25 mouse cellular contexts compared by ENCODE assay signal in genomic region chr6:144044381-144044780, GRCm38 (mm10).
A peak's percentile ranks its signal among the peaks of the same experiment; 100 is the strongest.
DNase-seq lines count a peak whose midpoint lies in the region; ATAC-seq and TF ChIP-seq lines count a peak whose summit lies in the region.
"Had no signal": no experiment of that assay in that cellular context is flagged by ENCODE, and none has a peak within 500 bp of the region (broad histone marks: within the 10 kb centered on the region; RNA-seq: fewer than 3 reads in every experiment).

No protein-coding gene starts in this region.

- peaks cover 58% of the 10 kb centered on the region for H3K4me1 ChIP-seq in midbrain, embryonic 10.5 days
- peaks cover 42% of the 10 kb centered on the region for H3K4me1 ChIP-seq in midbrain, embryonic 14.5 days (ENCODE audit: control insufficient read depth, insufficient read depth, low read length)
- no peaks in the 10 kb centered on the region; the same call in 1 of the 2 replicates for H3K4me1 ChIP-seq in stomach, embryonic 14.5 days (ENCODE audit: control insufficient read depth, insufficient read depth, low read length)
- H3K4me1 ChIP-seq in stomach, postnatal 0 days (replicated peaks; ENCODE audit: control insufficient read depth, insufficient read depth): no peaks in the 10 kb centered on the region
- H3K4me1 ChIP-seq in stomach, embryonic 16.5 days (ENCODE audit: control insufficient read depth, insufficient read depth, low read length): peaks cover 10% of the 10 kb centered on the region; the same call in 1 of the 2 replicates

- no peak for TF ChIP-seq EP300 in stomach, postnatal 0 days (optimal IDR thresholded peaks at IDR 0.05)

- peak; percentile 70 for DNase-seq in heart, adult 11 months
- DNase-seq in heart, adult 9 months (ENCODE audit: low spot score in 2 of 2): no peak
- no peak for DNase-seq in midbrain, embryonic 10.5 days (ENCODE audit: low spot score)
- no peak for DNase-seq in midbrain, embryonic 14.5 days
- no peak for DNase-seq in stomach, postnatal 0 days (ENCODE audit: low spot score)
- DNase-seq in natural killer cell, adult 2 months (ENCODE audit: low spot score in 2 of 2): no peak
- DNase-seq: adrenal gland, adult 2 months; adrenal gland, postnatal 10 days; adrenal gland, postnatal 25 days; cerebellum, adult 11 months; cerebellum, adult 18-20 months; cerebellum, adult 8-10 months; cerebellum, adult 9-11 months; cerebellum, postnatal 14 days; cerebellum, postnatal 36 days; embryo, embryonic 11 days had no signal

- H3K4me2 ChIP-seq in midbrain, embryonic 14.5 days (ENCODE audit: low read length): no peak overlapping the region
- H3K4me2 ChIP-seq in stomach, embryonic 14.5 days (replicated peaks; ENCODE audit: low read depth, low read length): no peak overlapping the region
- no peak overlapping the region for H3K4me2 ChIP-seq in stomach, postnatal 0 days (replicated peaks; ENCODE audit: low read depth)
- H3K4me2 ChIP-seq in stomach, embryonic 16.5 days (ENCODE audit: low read depth, low read length): no peak overlapping the region
- H3K4me2 ChIP-seq: embryonic facial prominence, embryonic 12.5 days; embryonic facial prominence, embryonic 15.5 days; forebrain, embryonic 12.5 days had no signal

- 88% methylated on average over 3 of the region's 3 CpGs for WGBS in midbrain, embryonic 10.5 days
- 88% methylated on average over 3 of the region's 3 CpGs for WGBS in midbrain, embryonic 14.5 days
- 88% methylated on average over 3 of the region's 3 CpGs for WGBS in stomach, embryonic 14.5 days
- WGBS in stomach, postnatal 0 days: 87% methylated on average over 3 of the region's 3 CpGs
- 83% methylated on average over 3 of the region's 3 CpGs for WGBS in stomach, embryonic 16.5 days

- no peak for ATAC-seq in midbrain, embryonic 14.5 days (ENCODE audit: low FRiP score, low TSS enrichment)
- ATAC-seq in stomach, embryonic 14.5 days (ENCODE audit: insufficient number of reproducible peaks, insufficient read depth, low FRiP score, low read depth): no peak
- no peak for ATAC-seq in stomach, postnatal 0 days (ENCODE audit: low FRiP score, low TSS enrichment)
- no peak for ATAC-seq in stomach, embryonic 16.5 days (ENCODE audit: insufficient read depth, low FRiP score)
- ATAC-seq: forebrain, embryonic 14.5 days; forebrain, embryonic 16.5 days had no signal

- no peaks in the 10 kb centered on the region for H3K36me3 ChIP-seq in midbrain, embryonic 10.5 days
- H3K36me3 ChIP-seq in midbrain, embryonic 14.5 days (ENCODE audit: control insufficient read depth, insufficient read depth, low read length): no peaks in the 10 kb centered on the region
- no peaks in the 10 kb centered on the region for H3K36me3 ChIP-seq in stomach, embryonic 14.5 days (ENCODE audit: control insufficient read depth, insufficient read depth, low read length)
- H3K36me3 ChIP-seq in stomach, postnatal 0 days (ENCODE audit: control insufficient read depth, insufficient read depth, low read length): no peaks in the 10 kb centered on the region
- H3K36me3 ChIP-seq in stomach, embryonic 16.5 days (ENCODE audit: control insufficient read depth, insufficient read depth, low read length): no peaks in the 10 kb centered on the region
- H3K36me3 ChIP-seq: embryonic facial prominence, embryonic 12.5 days; embryonic facial prominence, embryonic 15.5 days; forebrain, embryonic 12.5 days had no signal

- H3K9ac ChIP-seq in midbrain, embryonic 14.5 days (replicated peaks; ENCODE audit: low read length): no peak overlapping the region
- no peak overlapping the region for H3K9ac ChIP-seq in stomach, embryonic 14.5 days (replicated peaks; ENCODE audit: low read depth, low read length)
- no peak overlapping the region for H3K9ac ChIP-seq in stomach, postnatal 0 days (ENCODE audit: low read length)
- H3K9ac ChIP-seq in stomach, embryonic 16.5 days (ENCODE audit: low read length): no peak overlapping the region
- H3K9ac ChIP-seq: embryonic facial prominence, embryonic 12.5 days; embryonic facial prominence, embryonic 15.5 days; forebrain, embryonic 12.5 days had no signal

- H3K27ac ChIP-seq in midbrain, embryonic 10.5 days (replicated peaks): peak overlapping the region; percentile 38; the same call in 1 of the 2 replicates
- H3K27ac ChIP-seq in midbrain, embryonic 14.5 days (replicated peaks; ENCODE audit: low read depth, low read length): no peak overlapping the region
- H3K27ac ChIP-seq in stomach, embryonic 14.5 days (ENCODE audit: low read length): peak overlapping the region; percentile 33; the same call in 1 of the 2 replicates
- H3K27ac ChIP-seq in stomach, postnatal 0 days (replicated peaks): no peak overlapping the region
- H3K27ac ChIP-seq in stomach, embryonic 16.5 days (ENCODE audit: low read length): peak overlapping the region; percentile 20; the same call in 1 of the 2 replicates
- H3K27ac ChIP-seq: embryonic facial prominence, embryonic 15.5 days; forebrain, embryonic 12.5 days had no signal

- no peak for TF ChIP-seq CTCF in stomach, postnatal 0 days (IDR thresholded peaks at IDR 0.05; ENCODE audit: low read depth)

- H3K4me3 ChIP-seq in midbrain, embryonic 10.5 days: no peak overlapping the region
- no peak overlapping the region for H3K4me3 ChIP-seq in midbrain, embryonic 14.5 days (replicated peaks; ENCODE audit: low read depth, low read length)
- H3K4me3 ChIP-seq in stomach, embryonic 14.5 days (ENCODE audit: low read depth, low read length): no peak overlapping the region
- H3K4me3 ChIP-seq in stomach, postnatal 0 days (ENCODE audit: low read depth, low read length): no peak overlapping the region
- H3K4me3 ChIP-seq in stomach, embryonic 16.5 days (replicated peaks; ENCODE audit: low read length): no peak overlapping the region
- H3K4me3 ChIP-seq: embryonic facial prominence, embryonic 12.5 days; embryonic facial prominence, embryonic 15.5 days; erythroblast, embryonic 14.5 days; forebrain, embryonic 10.5 days; forebrain, embryonic 12.5 days had no signal

- H3K27me3 ChIP-seq in midbrain, embryonic 10.5 days (ENCODE audit: low read depth, poor library complexity, severe bottlenecking): no peaks in the 10 kb centered on the region; the same call in 1 of the 2 replicates
- H3K27me3 ChIP-seq in midbrain, embryonic 14.5 days (ENCODE audit: control insufficient read depth, insufficient read depth, low read length): no peaks in the 10 kb centered on the region; the same call in none of the 2 replicates
- H3K27me3 ChIP-seq in stomach, embryonic 14.5 days (ENCODE audit: control insufficient read depth, insufficient read depth, low read length): no peaks in the 10 kb centered on the region
- H3K27me3 ChIP-seq in stomach, postnatal 0 days (ENCODE audit: control insufficient read depth, insufficient read depth, low read length): no peaks in the 10 kb centered on the region
- no peaks in the 10 kb centered on the region for H3K27me3 ChIP-seq in stomach, embryonic 16.5 days (ENCODE audit: control insufficient read depth, insufficient read depth, low read length)
- H3K27me3 ChIP-seq: embryonic facial prominence, embryonic 12.5 days; embryonic facial prominence, embryonic 15.5 days; forebrain, embryonic 12.5 days had no signal

- H3K9me3 ChIP-seq in midbrain, embryonic 10.5 days (replicated peaks): no peaks in the 10 kb centered on the region
- H3K9me3 ChIP-seq in midbrain, embryonic 14.5 days (ENCODE audit: control insufficient read depth, low read length): no peaks in the 10 kb centered on the region
- H3K9me3 ChIP-seq in stomach, embryonic 14.5 days (ENCODE audit: control insufficient read depth, low read depth, low read length): no peaks in the 10 kb centered on the region
- no peaks in the 10 kb centered on the region for H3K9me3 ChIP-seq in stomach, postnatal 0 days (ENCODE audit: control insufficient read depth, low read length)
- H3K9me3 ChIP-seq in stomach, embryonic 16.5 days (replicated peaks; ENCODE audit: control insufficient read depth, low read length): no peaks in the 10 kb centered on the region
- H3K9me3 ChIP-seq: embryonic facial prominence, embryonic 12.5 days; embryonic facial prominence, embryonic 15.5 days; forebrain, embryonic 10.5 days; forebrain, embryonic 12.5 days had no signal

Comparison
In these comparisons a context has a peak if more than half of its experiments do, and no peak if none do; other contexts are left out.
1. H3K27ac ChIP-seq: peak in midbrain, embryonic 10.5 days (single experiment), stomach, embryonic 14.5 days (single experiment) and stomach, embryonic 16.5 days (single experiment); none in midbrain, embryonic 14.5 days (single experiment) and stomach, postnatal 0 days (single experiment).